Mouse (Mus musculus) embryonic facial prominence, embryonic 10.5 days (tissue): ENCODE measurements around the gene Dhx30. TPM values are rescaled to one million over a fixed set of nuclear protein-coding genes. Genes with fewer than 3 reads are reported as not detected.
"Not testable (repeated sequence)": the region's sequence is repeated elsewhere in the genome, so short reads cannot be mapped to it uniquely, and the experiment has no call there.

ENCODE experiments used
- DNase-seq: peaks from one replicate; pipeline ENCODE4 v3.0.0-alpha.2; 2017; ENCODE audit warnings: low spot score
- H3K27ac ChIP-seq: fragments of 300-500 bp; sonication (generic); replicated peaks from 2 replicates; pipeline ENCODE4 v1.5.1; 2016; ENCODE audit warnings: mild to moderate bottlenecking
- H3K27me3 ChIP-seq: fragments of 300-500 bp; sonication (generic); replicated peaks from 2 replicates; pipeline ENCODE4 v1.6.1; 2016; ENCODE audit warnings: low read depth, mild to moderate bottlenecking; ENCODE audit not compliant: poor library complexity, severe bottlenecking
- H3K36me3 ChIP-seq: fragments of 300-500 bp; sonication (generic); replicated peaks from 2 replicates; pipeline ENCODE4 v1.6.1; 2016; ENCODE audit warnings: mild to moderate bottlenecking, moderate library complexity
- H3K4me1 ChIP-seq: fragments of 300-500 bp; sonication (generic); 2 replicates; pipeline ENCODE4 v1.6.1; 2016
- H3K4me3 ChIP-seq: fragments of 300-500 bp; sonication (generic); 2 replicates; pipeline ENCODE4 v1.5.1; 2016; ENCODE audit warnings: mild to moderate bottlenecking, moderate library complexity
- H3K9me3 ChIP-seq: fragments of 300-500 bp; sonication (generic); 2 replicates; pipeline ENCODE4 v1.6.1; 2016; ENCODE audit warnings: mild to moderate bottlenecking
- WGBS: fragments of 180-500 bp; shearing (Covaris S2); methylation state at CpG from one replicate; pipeline ENCODE4 v1.1.7; 2016; 5-methylcytosine and 5-hydroxymethylcytosine counted together
- polyA plus RNA-seq: library from polyadenylated mRNA; unstranded; fragments of >200 nt; fragmentation: Nextera tagmentation; extraction: Ambion mirVana; gene quantifications from 2 replicates; pipeline ENCODE4 v1.2.1, GENCODE M21; 2016

Dhx30 gene
- polyA plus RNA-seq, 1 experiment from 2014 or later = 189 TPM

DNA sequence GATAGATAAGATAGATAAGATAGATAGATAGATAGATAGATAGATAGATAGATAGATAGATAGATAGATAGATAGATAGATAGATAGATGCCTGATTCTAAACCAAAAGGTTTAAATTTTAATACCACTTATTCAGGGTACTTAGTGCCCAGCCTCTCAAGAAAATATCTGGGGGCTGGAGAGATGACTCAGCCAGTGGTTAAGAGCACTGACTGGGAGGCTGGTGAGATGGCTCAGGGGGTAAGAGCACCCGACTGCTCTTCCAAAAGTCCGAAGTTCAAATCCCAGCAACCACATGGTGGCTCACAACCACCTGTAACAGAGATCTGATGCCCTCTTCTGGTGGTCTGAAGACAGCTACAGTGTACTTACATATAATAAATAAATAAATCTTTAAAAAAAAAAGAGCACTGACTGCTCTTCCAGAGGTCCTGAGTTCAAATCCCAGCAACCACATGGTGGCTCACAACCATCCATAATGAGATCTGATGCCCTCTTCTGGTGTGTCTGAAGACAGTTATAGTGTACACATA, 6.4 kb upstream of the Dhx30 start:
- H3K36me3 ChIP-seq, H3K4me3 ChIP-seq, DNase-seq, H3K27ac ChIP-seq, H3K27me3 ChIP-seq, H3K9me3 ChIP-seq, H3K4me1 ChIP-seq: not testable (repeated sequence)
- WGBS = 58% methylated on average over 2 of the region's 2 CpGs

DNA sequence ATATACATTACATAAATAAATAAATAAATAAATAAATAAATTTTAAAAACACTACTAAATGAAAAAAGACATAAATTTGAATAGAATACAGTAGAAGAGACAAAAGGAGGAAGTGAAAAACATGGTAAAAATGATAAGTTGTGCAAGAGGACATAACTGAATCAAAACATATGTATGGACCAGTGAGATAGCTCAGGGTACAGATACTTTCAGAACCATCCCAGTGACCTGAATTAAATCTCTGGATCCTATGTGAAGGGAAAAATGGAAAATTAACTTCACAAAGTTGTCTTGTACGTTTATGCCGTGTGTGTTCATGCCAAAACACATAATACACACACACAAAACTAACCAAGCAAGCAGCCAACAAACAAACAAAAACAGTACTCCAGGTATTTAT, 5.7 kb upstream of the Dhx30 start:
- peaks cover 14% of the 10 kb centered on the region for H3K36me3 ChIP-seq
- H3K27me3 ChIP-seq = no peaks in the 10 kb centered on the region
- 87% methylated on average over 2 of the region's 2 CpGs for WGBS

DNA sequence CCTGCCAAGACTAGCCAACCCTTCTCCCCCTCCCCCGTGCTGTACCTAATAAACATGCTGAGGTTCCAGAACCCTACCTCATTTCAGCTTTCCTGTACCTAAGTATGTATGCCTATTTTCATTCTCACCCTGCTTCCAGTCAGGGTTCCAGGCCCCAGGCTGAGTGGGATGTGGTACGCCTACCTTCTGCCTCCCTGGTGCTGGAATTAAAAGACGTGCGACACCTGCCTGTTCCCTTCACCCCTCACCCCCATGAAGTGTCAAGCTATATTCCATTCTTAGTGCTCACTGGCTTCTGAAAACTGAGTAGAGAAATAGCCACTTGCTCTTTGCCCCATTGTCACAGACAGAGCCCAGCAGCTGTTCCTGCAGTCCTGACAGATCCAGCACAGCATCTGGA, 3.8 kb upstream of the Dhx30 start:
- DNase-seq = no peak
- Histone ChIP-seq H3K27me3 (no peaks in the 10 kb centered on the region), H3K4me1 (peaks cover 14% of the 10 kb centered on the region), H3K27ac (no peak overlapping the region), H3K36me3 (peaks cover 14% of the 10 kb centered on the region), H3K4me3 (no peak overlapping the region), H3K9me3 (no peaks in the 10 kb centered on the region)
- WGBS = 84% methylated on average over 4 of the region's 4 CpGs

More for the DNA sequence above, 5.7 kb upstream of the Dhx30 start:
- no peak overlapping the region for H3K27ac ChIP-seq
- no peak for DNase-seq
- H3K4me1 ChIP-seq = peaks cover 10% of the 10 kb centered on the region
- H3K4me3 ChIP-seq = no peak overlapping the region
- H3K9me3 ChIP-seq = no peaks in the 10 kb centered on the region

DNA sequence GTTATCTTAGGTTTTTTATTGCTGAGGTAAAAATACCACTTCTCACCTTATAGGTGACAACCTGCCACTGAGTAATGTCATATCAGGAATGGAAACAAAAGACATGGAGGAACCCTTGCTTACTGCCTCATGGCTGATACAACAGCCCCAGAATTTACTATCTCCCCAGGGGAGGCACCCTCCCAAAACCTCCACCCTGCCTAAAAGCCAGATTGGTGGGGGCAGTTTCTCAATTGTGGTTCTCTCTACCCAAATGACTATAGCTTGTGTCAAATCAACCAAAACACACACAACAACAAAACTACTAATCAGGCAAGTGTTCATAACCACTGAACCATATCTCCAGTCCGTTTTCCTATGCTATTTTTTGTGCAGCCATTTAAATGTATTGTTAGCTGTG, 619 bp upstream of the Dhx30 start:
- Histone ChIP-seq H3K4me1 (peaks cover 21% of the 10 kb centered on the region), H3K27me3 (no peaks in the 10 kb centered on the region), H3K36me3 (peaks cover 35% of the 10 kb centered on the region), H3K27ac (peak overlapping the region; percentile 97), H3K9me3 (no peaks in the 10 kb centered on the region), H3K4me3 (peak overlapping the region; percentile 95)
- no peak for DNase-seq
- WGBS = 68% methylated on average over 1 of the region's 1 CpGs

DNA sequence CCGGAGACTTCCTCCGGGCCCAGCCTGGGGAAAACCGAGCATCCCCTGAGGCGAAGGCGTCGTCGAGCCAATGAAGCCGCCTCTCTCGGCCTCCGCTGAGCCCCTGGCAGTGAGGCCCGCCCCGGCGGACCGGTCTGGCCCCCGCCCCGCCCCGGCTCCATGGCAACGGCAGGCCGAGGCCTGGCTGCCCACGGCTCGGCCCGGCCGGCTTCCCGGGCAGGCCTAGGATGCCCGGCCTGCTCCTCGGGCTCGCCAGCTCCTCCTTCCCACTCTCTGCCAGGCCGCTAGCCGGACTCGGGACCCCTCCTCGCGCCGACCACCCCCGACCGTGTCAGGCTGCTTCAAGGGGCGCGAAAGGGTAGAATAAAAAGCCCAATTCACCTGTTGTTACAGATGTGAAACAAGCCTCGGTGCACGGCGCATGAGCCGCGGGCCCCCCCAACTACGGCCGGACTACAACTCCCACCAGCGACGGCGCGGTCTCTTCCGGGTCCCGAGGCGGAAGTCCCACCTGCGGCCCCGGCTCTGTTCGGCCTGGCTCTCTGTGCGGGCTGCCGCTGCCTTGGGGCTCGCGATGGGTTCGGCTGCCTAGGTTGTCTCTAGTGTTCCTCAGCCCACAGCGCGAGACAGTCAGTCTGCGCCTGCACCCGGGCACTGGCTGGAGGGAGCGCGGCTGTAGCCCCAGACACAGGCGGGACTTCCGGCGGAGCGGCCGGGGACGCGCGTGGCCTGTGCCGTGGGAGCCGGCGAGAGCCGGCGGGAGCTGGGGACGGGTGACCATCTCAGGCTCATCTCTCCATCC, 452 bp downstream of the Dhx30 start, which contains the start of gene Smarcc1:
Gene Smarcc1, plus strand, starts transcription at position 732 of the 802 bp plus-strand sequence.
- H3K36me3 ChIP-seq = peaks cover 46% of the 10 kb centered on the region
- WGBS = under 1% methylated on average over 79 of the region's 79 CpGs

DNA sequence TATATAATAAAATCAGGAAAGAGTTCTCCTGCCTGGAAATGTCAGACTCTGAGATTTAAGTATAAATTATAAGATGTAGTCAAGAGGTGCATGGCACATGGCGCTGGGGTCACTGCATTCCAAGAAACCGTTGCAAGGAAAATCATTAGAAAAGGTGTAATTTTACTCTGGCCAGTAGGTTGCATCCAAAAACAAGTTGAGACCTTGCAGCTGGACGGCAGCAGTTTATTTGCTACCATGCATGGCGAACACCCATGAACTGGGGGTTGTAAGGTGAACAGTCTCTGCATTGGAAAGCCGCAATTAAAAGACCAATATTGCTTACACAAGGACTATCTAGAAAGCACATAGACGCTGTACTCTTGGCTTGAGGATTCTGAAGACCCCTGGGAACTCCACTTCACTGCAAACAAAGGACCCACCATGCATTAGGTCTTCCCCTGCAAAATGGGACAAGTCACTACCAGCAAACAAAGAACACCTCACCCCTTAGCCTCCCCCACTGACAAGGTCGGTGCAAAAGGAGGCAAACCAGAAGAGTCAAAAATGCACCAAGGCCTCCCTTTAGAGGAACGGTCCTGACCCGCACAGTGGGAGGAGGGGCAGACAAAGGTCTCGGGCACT, 1.2 kb downstream of the Dhx30 start:
- peak overlapping the region; percentile 95 for H3K4me3 ChIP-seq
- H3K27me3 ChIP-seq = no peaks in the 10 kb centered on the region
- no peaks in the 10 kb centered on the region for H3K9me3 ChIP-seq
- no peak for DNase-seq
- 11% methylated on average over 10 of the region's 10 CpGs for WGBS
- peak overlapping the region; percentile 97 for H3K27ac ChIP-seq
- H3K36me3 ChIP-seq = peaks cover 53% of the 10 kb centered on the region
- H3K4me1 ChIP-seq = peaks cover 21% of the 10 kb centered on the region

More for the DNA sequence above, 452 bp downstream of the Dhx30 start, which contains the start of gene Smarcc1:
- peak within 1 kb of the TSS; percentile 95 for H3K4me3 ChIP-seq
- no peaks in the 10 kb centered on the region for H3K9me3 ChIP-seq
- DNase-seq = peak; percentile 94
- peak within 1 kb of the TSS; percentile 97 for H3K27ac ChIP-seq
- H3K27me3 ChIP-seq = no peaks in the 10 kb centered on the region
- peaks cover 21% of the 10 kb centered on the region for H3K4me1 ChIP-seq

DNA sequence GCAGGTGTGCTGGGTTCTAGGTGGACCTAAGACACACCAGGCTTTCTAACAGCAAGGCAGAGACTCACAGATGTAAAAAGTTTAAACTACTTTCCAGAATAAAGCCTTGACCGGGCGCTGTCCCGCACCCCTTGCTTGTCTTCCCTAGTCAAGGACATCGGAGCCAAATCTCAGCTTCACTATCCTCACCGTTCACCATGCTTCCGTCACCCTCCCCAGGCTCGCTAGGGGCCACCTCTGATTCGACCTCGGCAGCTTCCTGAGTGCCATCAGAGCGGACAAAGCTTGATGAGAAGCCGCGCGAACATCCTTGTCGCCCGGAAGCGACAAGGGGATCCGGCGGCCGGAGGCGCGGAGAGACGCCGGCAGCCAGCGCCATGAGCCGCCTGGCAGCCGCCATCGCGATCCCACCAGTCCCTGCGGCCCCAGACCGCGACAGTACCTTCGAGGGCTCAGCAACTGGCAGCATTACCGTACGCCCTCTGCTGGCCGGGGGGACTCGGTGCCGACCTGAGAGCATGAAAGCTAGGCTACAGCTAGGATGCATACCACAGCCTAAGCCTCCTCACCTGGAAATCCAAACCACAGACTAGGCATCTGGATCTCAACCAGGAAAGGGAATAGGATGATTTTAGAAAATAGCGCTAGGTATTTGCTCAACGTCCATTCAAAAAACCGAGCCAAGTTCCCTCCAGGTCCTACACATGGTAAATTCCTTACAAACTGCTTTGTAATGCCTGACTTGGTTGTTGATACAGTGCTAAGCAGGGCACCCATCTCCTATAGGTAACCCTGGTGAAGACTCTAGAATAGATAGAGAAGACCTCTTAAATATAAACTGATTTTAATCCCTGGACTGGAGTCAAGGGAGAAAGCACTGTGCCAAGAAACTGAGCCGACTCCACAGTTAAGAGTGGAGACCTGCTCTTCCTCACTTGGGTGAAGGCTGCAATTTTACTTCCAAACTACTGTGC, 16.7 kb downstream of the Dhx30 start:
- Histone ChIP-seq H3K9me3 (no peaks in the 10 kb centered on the region), H3K4me3 (peak overlapping the region; percentile 95), H3K4me1 (peaks cover 7% of the 10 kb centered on the region), H3K27ac (peak overlapping the region; percentile 91), H3K27me3 (no peaks in the 10 kb centered on the region), H3K36me3 (peaks cover 91% of the 10 kb centered on the region)
- WGBS = 3% methylated on average over 41 of the region's 41 CpGs
- DNase-seq = peak; percentile 95

DNA sequence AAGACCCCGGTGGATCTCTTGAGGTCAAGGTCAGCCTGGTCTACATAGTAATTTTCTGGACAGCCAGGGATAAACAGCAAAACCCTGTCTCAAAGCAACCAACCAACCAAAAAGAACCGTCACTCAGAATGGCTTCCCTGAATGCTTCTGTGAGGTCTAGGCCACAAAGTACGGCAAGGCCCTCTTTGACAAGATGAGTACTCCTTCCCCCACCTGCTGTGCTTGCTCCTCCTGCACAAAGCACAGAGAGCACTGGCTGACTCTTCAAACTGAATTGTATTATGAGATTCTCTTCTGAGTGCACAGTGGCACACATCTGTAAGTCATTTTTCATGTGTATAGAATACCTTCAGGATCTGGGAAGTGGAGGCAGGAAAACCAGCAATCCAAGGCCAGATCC, 19.8 kb downstream of the Dhx30 start:
- H3K36me3 ChIP-seq = peaks cover 91% of the 10 kb centered on the region

DNA sequence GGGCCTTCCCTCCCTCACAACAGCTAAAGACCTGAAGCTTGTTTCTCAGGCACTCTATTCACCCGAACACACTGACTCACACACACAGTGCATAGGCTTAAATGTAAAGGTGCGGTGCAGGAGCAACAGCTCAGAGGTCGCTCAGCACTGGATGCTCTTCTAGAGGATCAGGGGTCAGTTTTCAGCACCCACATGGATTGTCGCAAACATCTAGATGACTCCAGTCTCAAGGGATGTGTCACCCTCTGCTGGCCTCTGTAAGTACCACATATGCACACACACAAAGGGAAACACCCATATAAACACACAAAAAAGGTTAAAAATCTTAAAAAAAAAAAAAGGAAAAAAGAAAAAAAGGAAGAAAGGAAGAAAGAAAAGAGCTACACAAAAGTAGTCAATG, 22.9 kb downstream of the Dhx30 start:
- no peaks in the 10 kb centered on the region for H3K9me3 ChIP-seq
- no peak overlapping the region for H3K4me3 ChIP-seq
- H3K27me3 ChIP-seq = no peaks in the 10 kb centered on the region
- DNase-seq = no peak
- peaks cover 100% of the 10 kb centered on the region for H3K36me3 ChIP-seq
- H3K27ac ChIP-seq = no peak overlapping the region
- 97% methylated on average over 4 of the region's 4 CpGs for WGBS
- peaks cover under 1% of the 10 kb centered on the region; the same call in 1 of the 2 replicates for H3K4me1 ChIP-seq

More for the DNA sequence above, 19.8 kb downstream of the Dhx30 start:
- H3K9me3 ChIP-seq = no peaks in the 10 kb centered on the region
- H3K27ac ChIP-seq = no peak overlapping the region
- DNase-seq = no peak
- H3K4me1 ChIP-seq = peaks cover 7% of the 10 kb centered on the region
- no peaks in the 10 kb centered on the region for H3K27me3 ChIP-seq
- 89% methylated on average over 3 of the region's 3 CpGs for WGBS
- no peak overlapping the region for H3K4me3 ChIP-seq

DNA sequence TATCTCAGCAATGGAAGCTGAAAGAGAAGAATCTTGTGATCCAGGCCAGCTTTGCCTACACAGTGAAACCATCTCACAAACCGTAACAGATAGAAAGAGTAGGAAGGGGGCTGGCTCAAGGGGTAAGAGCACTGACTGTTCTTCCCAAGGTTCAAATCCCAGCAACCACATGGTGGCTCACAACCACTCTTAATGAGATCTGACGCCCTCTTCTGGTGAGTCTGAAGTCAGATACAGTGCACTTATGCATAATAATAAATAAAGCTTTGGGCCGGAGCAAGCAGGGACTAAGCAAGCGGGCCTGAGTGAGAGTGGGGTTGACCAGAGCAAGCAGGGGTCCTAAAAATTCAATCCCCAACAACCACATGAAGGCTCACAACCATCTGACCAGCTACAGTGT, 24.3 kb downstream of the Dhx30 start:
- no peak for DNase-seq

DNA sequence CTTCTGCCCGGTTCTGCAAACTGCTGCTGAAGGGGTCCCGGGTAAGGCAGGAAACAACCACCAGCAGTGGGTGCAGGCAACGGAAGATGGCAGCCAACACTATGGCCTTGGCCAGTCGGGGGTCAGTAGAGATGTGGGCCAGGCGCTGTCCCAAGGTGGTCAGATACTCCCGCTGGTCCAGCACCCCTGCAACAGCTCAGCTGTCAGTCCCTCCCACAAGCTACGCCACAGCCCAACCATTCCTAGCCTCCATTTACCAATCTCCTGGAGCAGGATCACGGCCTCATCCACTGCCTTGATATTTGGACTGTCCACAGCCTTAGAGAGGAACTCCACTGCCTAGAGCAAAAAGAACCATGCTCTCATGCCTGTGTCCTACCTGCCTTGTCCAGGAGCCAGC, 31.9 kb downstream of the Dhx30 start:
- H3K4me3 ChIP-seq = no peak overlapping the region
- no peaks in the 10 kb centered on the region for H3K9me3 ChIP-seq
- DNase-seq = no peak
- WGBS = 90% methylated on average over 8 of the region's 8 CpGs
- peaks cover 100% of the 10 kb centered on the region for H3K36me3 ChIP-seq
- H3K27me3 ChIP-seq = no peaks in the 10 kb centered on the region
- H3K27ac ChIP-seq = no peak overlapping the region
- no peaks in the 10 kb centered on the region for H3K4me1 ChIP-seq

More for the DNA sequence above, 24.3 kb downstream of the Dhx30 start:
- peaks cover 100% of the 10 kb centered on the region for H3K36me3 ChIP-seq
- H3K27ac ChIP-seq = no peak overlapping the region
- no peaks in the 10 kb centered on the region for H3K4me1 ChIP-seq
- no peaks in the 10 kb centered on the region for H3K27me3 ChIP-seq
- no peak overlapping the region for H3K4me3 ChIP-seq
- H3K9me3 ChIP-seq = no peaks in the 10 kb centered on the region
- WGBS = 87% methylated on average over 4 of the region's 4 CpGs
